Mouse (Mus musculus): ENCODE measurements around the gene Gtpbp1. TPM values are rescaled to one million over a fixed set of nuclear protein-coding genes. Genes with fewer than 3 reads are reported as not detected.

The Gtpbp1 gene
- total RNA-seq, 4 experiments from 2014 or later = 27.2 to 43.1 (median 32.1) TPM

GRCm38 (mm10) chr15:79686046-79686869 lies 4.4 kb upstream of the Gtpbp1 start:
- no peak for DNase-seq

- DNase-seq = no peak
Observed at GRCm38 (mm10) chr15:79687175-79687574, 3.5 kb upstream of the Gtpbp1 start.

- DNase-seq = peak; percentile 92
Observed at GRCm38 (mm10) chr15:79687646-79688267, 2.9 kb upstream of the Gtpbp1 start, which contains the start of gene Josd1. Gene Josd1 (minus strand): TSS chr15:79687919.

GRCm38 (mm10) chr15:79688268-79688956 lies 2.2 kb upstream of the Gtpbp1 start:
- DNase-seq = no peak

- no peak for DNase-seq
Observed at GRCm38 (mm10) chr15:79689662-79690425, 801 bp upstream of the Gtpbp1 start.

- no peak for DNase-seq
Observed at GRCm38 (mm10) chr15:79691023-79691508, 421 bp downstream of the Gtpbp1 start.

- no peak for DNase-seq
Observed at GRCm38 (mm10) chr15:79692334-79692733, 1.7 kb downstream of the Gtpbp1 start.

- no peak for DNase-seq
Observed at GRCm38 (mm10) chr15:79693740-79694139, 3.1 kb downstream of the Gtpbp1 start.

- DNase-seq = no peak
Observed at GRCm38 (mm10) chr15:79694512-79694911, 3.9 kb downstream of the Gtpbp1 start.

GRCm38 (mm10) chr15:79695516-79695915 lies 4.9 kb downstream of the Gtpbp1 start:
- no peak for DNase-seq

GRCm38 (mm10) chr15:79696508-79696907 lies 5.9 kb downstream of the Gtpbp1 start:
- no peak for DNase-seq

- DNase-seq = no peak
Observed at GRCm38 (mm10) chr15:79697011-79697410, 6.4 kb downstream of the Gtpbp1 start.

- no peak for DNase-seq
Observed at GRCm38 (mm10) chr15:79697558-79698187, 7.0 kb downstream of the Gtpbp1 start.

GRCm38 (mm10) chr15:79706603-79707214 lies 16.1 kb downstream of the Gtpbp1 start:
- DNase-seq = no peak

GRCm38 (mm10) chr15:79708229-79708822 lies 17.7 kb downstream of the Gtpbp1 start:
- no peak for DNase-seq

- DNase-seq = no peak
Observed at GRCm38 (mm10) chr15:79715646-79716045, 25.0 kb downstream of the Gtpbp1 start.

- no peak for DNase-seq
Observed at GRCm38 (mm10) chr15:79716710-79717109, 26.1 kb downstream of the Gtpbp1 start.

- no peak for DNase-seq
Observed at GRCm38 (mm10) chr15:79720267-79720666, 29.6 kb downstream of the Gtpbp1 start.

GRCm38 (mm10) chr15:79720796-79721195 lies 30.2 kb downstream of the Gtpbp1 start:
- DNase-seq = no peak

- DNase-seq = no peak
Observed at GRCm38 (mm10) chr15:79723439-79723838, 32.8 kb downstream of the Gtpbp1 start.

Measured in adrenal gland, adult 8-10 months (tissue).